13 mouse cellular contexts compared by ENCODE assay signal in the genomic region with DNA sequence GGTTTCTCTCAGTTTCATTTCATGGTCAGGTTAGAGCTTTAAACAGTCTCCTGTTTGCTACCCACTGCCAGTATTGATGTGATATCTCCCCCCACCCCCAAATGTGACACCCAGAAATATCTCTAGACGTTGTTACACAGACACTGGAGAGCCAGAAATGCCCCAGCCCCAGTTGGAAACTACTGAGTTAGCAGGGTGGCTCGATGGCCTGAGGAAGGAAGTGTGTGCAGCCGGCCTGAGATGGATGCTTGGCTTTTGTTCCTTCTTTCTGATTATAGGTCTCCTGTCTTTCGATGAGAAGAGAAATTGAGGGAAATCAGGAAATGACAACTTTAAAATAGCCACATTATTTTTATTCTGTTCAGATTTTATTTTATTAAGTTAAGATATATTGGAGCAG. TPM values are rescaled to one million over a fixed set of nuclear protein-coding genes. Genes with fewer than 3 reads are reported as not detected.
DNase-seq lines count a peak whose midpoint lies in the region; ATAC-seq lines count a peak whose summit lies in the region.
"Had no signal": no experiment of that assay in that cellular context is flagged by ENCODE, and none has a peak within 500 bp of the region (broad histone marks: within the 10 kb centered on the region; RNA-seq: fewer than 3 reads in every experiment).

No protein-coding gene starts in this region.

- no peaks in the 10 kb centered on the region for H3K9me3 ChIP-seq in hindbrain, embryonic 12.5 days (replicated peaks)
- H3K9me3 ChIP-seq: liver, embryonic 13.5 days had no signal

- 87% methylated on average over 4 of the region's 4 CpGs for WGBS in hindbrain, embryonic 12.5 days

- peak; percentile 73 for ATAC-seq in granulocyte monocyte progenitor cell, adult 5-6 weeks (replicated peaks; ENCODE audit: poor library complexity, severe bottlenecking)
- ATAC-seq in hindbrain, embryonic 12.5 days (ENCODE audit: low FRiP score) = no peak
- ATAC-seq: intestine, postnatal 0 days had no signal

- no peak overlapping the region for H3K4me2 ChIP-seq in hindbrain, embryonic 12.5 days (replicated peaks)
- H3K4me2 ChIP-seq: liver, embryonic 13.5 days had no signal

- H3K9ac ChIP-seq in hindbrain, embryonic 12.5 days = no peak overlapping the region
- H3K9ac ChIP-seq: liver, embryonic 13.5 days had no signal

- H3K27ac ChIP-seq in hindbrain, embryonic 12.5 days = no peak overlapping the region
- H3K27ac ChIP-seq: hindbrain, embryonic 10.5 days; liver, embryonic 13.5 days had no signal

- H3K4me3 ChIP-seq in hindbrain, embryonic 12.5 days = no peak overlapping the region
- H3K4me3 ChIP-seq: hindbrain, embryonic 10.5 days; liver, embryonic 13.5 days had no signal

- DNase-seq in layer of hippocampus, adult 11-12 months (ENCODE audit: low spot score) = peak; percentile 42
- DNase-seq in layer of hippocampus, postnatal 14 days (ENCODE audit: low spot score in 2 of 2) = no peak
- DNase-seq in spleen, postnatal 36 days (ENCODE audit: low spot score in 2 of 2) = peak; percentile 43
- DNase-seq in spleen, postnatal 14 days (ENCODE audit: low spot score in 2 of 2) = no peak
- DNase-seq in urinary bladder, postnatal 4 days (ENCODE audit: low spot score in 2 of 2) = no peak
- DNase-seq: cerebellum, postnatal 25 days; liver, embryonic 13.5 days; retina, postnatal 1 day; spleen, adult 18-20 months had no signal

- no peaks in the 10 kb centered on the region for H3K27me3 ChIP-seq in hindbrain, embryonic 12.5 days
- H3K27me3 ChIP-seq: liver, embryonic 13.5 days had no signal

- no peaks in the 10 kb centered on the region for H3K4me1 ChIP-seq in hindbrain, embryonic 12.5 days
- H3K4me1 ChIP-seq: hindbrain, embryonic 10.5 days had no signal

- H3K36me3 ChIP-seq in hindbrain, embryonic 12.5 days = no peaks in the 10 kb centered on the region

RNA-seq across cellular contexts. Expression of a gene that starts 8.7 kb away (rescaled TPM):
- 10 to 100 TPM; 37.4 to 45.0 TPM for total RNA-seq in layer of hippocampus, postnatal 14 days (2021)
- total RNA-seq in granulocyte monocyte progenitor cell, adult 5-6 weeks (2014; fragmentation: Nextera tagmentation) = 109 and 147 TPM in 2 replicates
- 34.1 and 37.3 TPM in 2 replicates for total RNA-seq in granulocyte monocyte progenitor cell, adult 5-6 weeks (2017)
- 49.0 and 49.1 TPM in 2 replicates for polyA plus RNA-seq in hindbrain, embryonic 12.5 days (2016; fragmentation: Nextera tagmentation; extraction: Ambion mirVana)

Comparison
In these comparisons a context has a peak if more than half of its experiments do, and no peak if none do; other contexts are left out.
1. DNase-seq: peak in layer of hippocampus, adult 11-12 months (single experiment) and spleen, postnatal 36 days (2 of 2); none in layer of hippocampus, postnatal 14 days (0 of 2), spleen, postnatal 14 days (0 of 2) and urinary bladder, postnatal 4 days (0 of 2).